Mouse (Mus musculus) spleen, adult 2 months (tissue): ENCODE measurements at regions not wholly inside any gene's neighbourhood (a gene's known extent, or its start where the extent isn't known, plus 50 kb on each side); places are given as distances from the start of the nearest gene placed in this dataset.

Source experiments
- DNase-seq, 2 experiments: peaks; one replicate each; pipeline versions ENCODE4 v3.0.0 to v3.0.0-alpha.2; 2012 to 2021; ENCODE audit warnings: low spot score in 2 of 2, low read depth in 1 of 2
- H3K27ac ChIP-seq: fragments of 200-500 bp; 2 replicates; pipeline ENCODE4 v1.5.1; 2012; ENCODE audit warnings: low read length, inconsistent platforms; ENCODE audit not compliant: insufficient read depth
- H3K27me3 ChIP-seq: fragments of 200-500 bp; 2 replicates; pipeline ENCODE4 v1.6.1; 2012; ENCODE audit warnings: mild to moderate bottlenecking, moderate library complexity, low read length, inconsistent platforms; ENCODE audit not compliant: control insufficient read depth, insufficient read depth
- H3K36me3 ChIP-seq: fragments of 200-500 bp; 2 replicates; pipeline ENCODE4 v1.6.1; 2012; ENCODE audit warnings: mild to moderate bottlenecking, low read length, inconsistent platforms; ENCODE audit not compliant: control insufficient read depth, insufficient read depth
- H3K4me1 ChIP-seq: fragments of 200-500 bp; 2 replicates; pipeline ENCODE4 v1.6.1; 2011; ENCODE audit warnings: inconsistent platforms; ENCODE audit not compliant: control insufficient read depth, insufficient read depth, insufficient read length
- H3K4me3 ChIP-seq: fragments of 200-500 bp; 2 replicates; pipeline ENCODE4 v1.5.1; 2011; ENCODE audit warnings: mild to moderate bottlenecking, inconsistent platforms; ENCODE audit not compliant: insufficient read depth, insufficient read length; ENCODE audit errors: extremely low read depth
- CTCF ChIP-seq: fragments of 200-500 bp; IDR thresholded peaks from 2 replicates; pipeline ENCODE4 v1.5.1; 2011; ENCODE audit warnings: mild to moderate bottlenecking, inconsistent platforms; ENCODE audit not compliant: insufficient read depth, insufficient read length, insufficient replicate concordance; ENCODE audit errors: extremely low read depth
- POLR2A ChIP-seq: fragments of 200-500 bp; IDR thresholded peaks from 2 replicates; pipeline ENCODE4 v1.6.1; 2011; ENCODE audit warnings: low read depth, low read length, inconsistent platforms
- WGBS: fragments of 180-500 bp; shearing (Covaris S2); methylation state at CpG from one replicate; pipeline ENCODE4 v1.1.7; 2018; 5-methylcytosine and 5-hydroxymethylcytosine counted together

- no peak for TF ChIP-seq POLR2A
- TF ChIP-seq CTCF = no peak
- WGBS = 76% methylated on average over 10 of the region's 10 CpGs
- peaks cover 5% of the 10 kb centered on the region for H3K4me1 ChIP-seq
- H3K27me3 ChIP-seq = no peaks in the 10 kb centered on the region
- DNase-seq = no peak
- no peak overlapping the region for H3K27ac ChIP-seq
- no peaks in the 10 kb centered on the region for H3K36me3 ChIP-seq
- H3K4me3 ChIP-seq = no peak overlapping the region
Measured at GRCm38 (mm10) chr3:149333131-149333530, 342.8 kb upstream of the Adgrl2 start.

DNA sequence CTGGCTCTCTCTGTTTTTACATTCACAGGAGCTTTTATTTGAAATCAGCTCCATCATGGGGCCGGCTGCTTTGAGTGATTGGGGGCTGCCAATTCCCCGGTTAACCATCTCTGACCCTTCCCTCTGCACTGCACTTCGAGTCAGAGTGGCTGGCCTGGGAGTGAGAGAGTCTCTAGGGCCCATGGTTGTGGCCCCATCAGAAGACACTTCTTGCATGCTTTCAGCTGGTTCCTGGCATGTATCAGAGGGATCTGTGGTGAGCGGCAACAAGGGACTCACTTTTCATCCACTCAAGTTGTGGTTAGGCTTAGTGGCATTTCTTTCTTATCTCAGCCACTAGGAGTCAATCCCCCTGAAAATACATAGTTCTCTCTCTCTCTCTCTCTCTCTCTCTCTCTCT is 341.8 kb upstream of the Adgrl2 start:
- 29% methylated on average over 4 of the region's 4 CpGs for WGBS
- Histone ChIP-seq H3K27ac (no peak overlapping the region), H3K4me3 (no peak overlapping the region), H3K27me3 (no peaks in the 10 kb centered on the region), H3K4me1 (peaks cover 7% of the 10 kb centered on the region), H3K36me3 (no peaks in the 10 kb centered on the region)
- DNase-seq = no peak
- TF ChIP-seq CTCF = no peak
- TF ChIP-seq POLR2A = no peak

- H3K4me3 ChIP-seq = no peak overlapping the region
- peaks cover 11% of the 10 kb centered on the region for H3K4me1 ChIP-seq
- no peak for DNase-seq
- TF ChIP-seq POLR2A (no peak), CTCF (no peak)
- no peaks in the 10 kb centered on the region for H3K36me3 ChIP-seq
- H3K27ac ChIP-seq = no peak overlapping the region
- 91% methylated on average over 7 of the region's 7 CpGs for WGBS
- H3K27me3 ChIP-seq = no peaks in the 10 kb centered on the region
Measured at GRCm38 (mm10) chr3:149331251-149331960, 341.1 kb upstream of the Adgrl2 start.

DNA sequence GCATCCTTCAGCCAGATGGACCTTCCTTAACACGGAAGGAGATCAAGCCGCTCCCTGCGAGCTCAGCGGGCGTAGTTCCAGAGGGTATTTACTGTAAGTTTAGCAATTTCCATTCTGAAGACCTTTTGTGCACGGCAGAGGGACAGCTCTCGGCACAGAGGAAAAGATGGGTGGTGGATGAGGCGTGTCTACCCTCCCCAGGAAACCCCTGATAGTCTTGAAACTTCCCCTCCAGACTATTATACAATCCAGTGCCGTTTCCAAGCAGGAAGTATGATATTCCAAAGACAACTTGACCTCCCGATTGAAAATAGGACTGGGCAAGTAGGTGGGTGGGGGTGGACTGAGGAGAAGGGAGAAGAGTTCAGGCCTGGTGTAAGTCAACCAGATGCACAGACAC is 340.4 kb upstream of the Adgrl2 start:
- no peaks in the 10 kb centered on the region for H3K36me3 ChIP-seq
- H3K4me1 ChIP-seq = peaks cover 15% of the 10 kb centered on the region
- DNase-seq = no peak
- H3K27ac ChIP-seq = no peak overlapping the region
- 81% methylated on average over 10 of the region's 10 CpGs for WGBS
- no peaks in the 10 kb centered on the region for H3K27me3 ChIP-seq
- TF ChIP-seq POLR2A (no peak), CTCF (no peak)
- no peak overlapping the region for H3K4me3 ChIP-seq

DNA sequence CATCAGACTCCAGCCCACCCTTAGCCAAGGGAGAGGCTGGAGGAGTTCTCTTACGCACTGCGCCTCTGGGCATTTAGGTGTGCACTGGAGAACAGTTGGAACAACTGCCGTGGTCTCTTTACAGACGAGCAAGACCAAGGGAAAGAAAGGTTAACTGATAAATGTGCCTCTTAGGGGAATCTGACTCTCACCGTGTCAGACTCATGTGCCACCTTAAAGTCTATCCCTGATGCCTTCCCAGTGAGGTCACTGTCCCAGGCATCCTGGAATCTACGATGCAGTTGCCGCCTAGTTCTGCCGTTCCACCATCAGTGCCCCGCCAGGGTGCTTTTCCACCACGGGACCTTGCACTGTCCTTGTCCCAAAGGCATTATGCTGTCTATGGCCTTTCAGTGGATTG is 339.7 kb upstream of the Adgrl2 start:
- H3K36me3 ChIP-seq = no peaks in the 10 kb centered on the region
- H3K27me3 ChIP-seq = no peaks in the 10 kb centered on the region
- H3K27ac ChIP-seq = no peak overlapping the region
- TF ChIP-seq CTCF = no peak
- no peak for TF ChIP-seq POLR2A
- no peak overlapping the region for H3K4me3 ChIP-seq
- H3K4me1 ChIP-seq = peaks cover 15% of the 10 kb centered on the region
- WGBS = 92% methylated on average over 10 of the region's 10 CpGs
- DNase-seq = no peak

DNA sequence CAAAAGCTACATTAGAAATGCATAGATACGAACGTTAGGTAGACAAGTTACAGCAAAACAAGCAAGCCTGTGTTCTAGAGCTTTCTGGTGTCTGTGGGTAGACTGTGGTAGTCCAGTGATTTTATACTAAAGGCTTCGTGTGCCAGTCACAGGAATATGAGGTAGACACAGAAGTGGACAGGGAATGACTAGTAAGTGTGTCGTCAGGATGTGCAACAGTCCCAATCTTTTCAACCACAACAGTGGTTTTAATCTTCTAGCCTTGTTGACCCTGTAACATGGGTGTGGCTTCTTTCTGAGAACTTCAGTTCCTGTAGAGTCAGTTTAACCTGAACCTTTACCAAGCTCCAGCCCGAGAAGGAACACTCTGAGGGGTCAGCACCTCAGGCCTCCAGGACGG is 339.3 kb upstream of the Adgrl2 start:
- WGBS = 66% methylated on average over 6 of the region's 6 CpGs
- H3K27ac ChIP-seq = no peak overlapping the region
- DNase-seq = no peak

DNA sequence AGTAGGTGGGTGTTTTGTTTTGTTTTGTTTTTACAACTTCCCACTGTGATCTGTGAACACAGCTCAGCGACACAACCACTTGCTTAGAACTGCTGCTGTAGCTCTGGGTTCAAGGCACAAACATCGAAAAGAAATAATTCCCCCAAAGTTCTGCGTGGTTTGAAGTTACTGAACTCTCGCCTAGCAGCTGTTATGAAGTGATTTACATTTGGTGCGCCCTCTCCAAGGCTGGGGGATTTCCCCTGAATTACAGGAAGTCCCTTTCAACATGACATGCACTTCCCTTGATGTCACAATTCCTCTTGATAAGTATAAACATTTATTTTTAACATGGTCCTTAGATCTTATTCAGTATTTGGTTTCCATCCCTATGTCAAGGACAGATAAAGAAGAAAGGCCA is 336.3 kb upstream of the Adgrl2 start:
- H3K4me3 ChIP-seq = no peak overlapping the region
- peak overlapping the region; percentile 26; the same call in 1 of the 2 replicates for H3K27ac ChIP-seq
- H3K27me3 ChIP-seq = no peaks in the 10 kb centered on the region
- peak; percentile 45 to 82 for DNase-seq
- TF ChIP-seq POLR2A (no peak), CTCF (no peak)
- peaks cover 15% of the 10 kb centered on the region for H3K4me1 ChIP-seq
- no peaks in the 10 kb centered on the region for H3K36me3 ChIP-seq
- 2% methylated on average over 5 of the region's 5 CpGs for WGBS

More for the DNA sequence above, 339.3 kb upstream of the Adgrl2 start:
- no peaks in the 10 kb centered on the region for H3K36me3 ChIP-seq
- no peaks in the 10 kb centered on the region for H3K27me3 ChIP-seq
- peaks cover 15% of the 10 kb centered on the region for H3K4me1 ChIP-seq
- H3K4me3 ChIP-seq = no peak overlapping the region
- TF ChIP-seq CTCF (no peak), POLR2A (no peak)
